ENCODE assay signal across 8 mouse cellular contexts in genomic region chr6:148705711-148706110, GRCm38 (mm10).
DNase-seq lines count a peak whose midpoint lies in the region; ATAC-seq and TF ChIP-seq lines count a peak whose summit lies in the region.

No protein-coding gene starts in this region.

- H3K9me3 ChIP-seq in heart, postnatal 0 days (replicated peaks; ENCODE audit: control insufficient read depth, low read length), result no peaks in the 10 kb centered on the region
- no peaks in the 10 kb centered on the region for H3K9me3 ChIP-seq in heart, embryonic 12.5 days (replicated peaks)
- no peaks in the 10 kb centered on the region for H3K9me3 ChIP-seq in embryonic facial prominence, embryonic 10.5 days

- TF ChIP-seq EP300 in heart, postnatal 0 days (IDR thresholded peaks at IDR 0.05; ENCODE audit: low read depth), result no peak

- no peak overlapping the region for H3K9ac ChIP-seq in heart, postnatal 0 days (replicated peaks; ENCODE audit: low read depth, low read length)
- no peak overlapping the region for H3K9ac ChIP-seq in heart, embryonic 12.5 days

- peak; percentile 48 for TF ChIP-seq CTCF in heart, postnatal 0 days (IDR thresholded peaks at IDR 0.05; ENCODE audit: low read depth)

- DNase-seq in heart, postnatal 0 days (ENCODE audit: low spot score), result peak; percentile 15
- DNase-seq in 3T3-L1 (ENCODE audit: low read depth, low spot score), result peak; percentile 63
- DNase-seq in Muller cell, postnatal 12 days (ENCODE audit: inconsistent ontology term), result peak; percentile 9
- peak; percentile 39 for DNase-seq in embryonic facial prominence, embryonic 10.5 days (ENCODE audit: low spot score)
- DNase-seq in lung, postnatal 14 days, result peak; percentile 58
- peak; percentile 48 for DNase-seq in thymus, postnatal 25 days
- no peak for DNase-seq in cerebellum, adult 11-12 months

- 32% methylated on average over 2 of the region's 2 CpGs for WGBS in heart, postnatal 0 days
- WGBS in heart, embryonic 12.5 days, result 25% methylated on average over 2 of the region's 2 CpGs
- 36% methylated on average over 2 of the region's 2 CpGs for WGBS in embryonic facial prominence, embryonic 10.5 days

- no peaks in the 10 kb centered on the region for H3K36me3 ChIP-seq in heart, postnatal 0 days (replicated peaks; ENCODE audit: control insufficient read depth, insufficient read depth, low read length)
- no peaks in the 10 kb centered on the region for H3K36me3 ChIP-seq in heart, embryonic 12.5 days
- no peaks in the 10 kb centered on the region for H3K36me3 ChIP-seq in embryonic facial prominence, embryonic 10.5 days (replicated peaks)

- H3K27me3 ChIP-seq in heart, postnatal 0 days (ENCODE audit: control insufficient read depth, insufficient read depth, low read length), result no peaks in the 10 kb centered on the region
- no peaks in the 10 kb centered on the region; the same call in 1 of the 2 replicates for H3K27me3 ChIP-seq in heart, embryonic 12.5 days (replicated peaks)
- H3K27me3 ChIP-seq in embryonic facial prominence, embryonic 10.5 days (replicated peaks; ENCODE audit: low read depth, poor library complexity, severe bottlenecking), result no peaks in the 10 kb centered on the region

- H3K27ac ChIP-seq in heart, postnatal 0 days (ENCODE audit: low read depth), result no peak overlapping the region
- no peak overlapping the region for H3K27ac ChIP-seq in heart, embryonic 12.5 days (ENCODE audit: poor library complexity, severe bottlenecking)
- H3K27ac ChIP-seq in embryonic facial prominence, embryonic 10.5 days (replicated peaks), result no peak overlapping the region

- no peaks in the 10 kb centered on the region for H3K4me1 ChIP-seq in heart, postnatal 0 days (ENCODE audit: control insufficient read depth, insufficient read depth)
- no peaks in the 10 kb centered on the region for H3K4me1 ChIP-seq in heart, embryonic 12.5 days (replicated peaks)
- no peaks in the 10 kb centered on the region for H3K4me1 ChIP-seq in embryonic facial prominence, embryonic 10.5 days

- no peak for ATAC-seq in heart, postnatal 0 days (ENCODE audit: insufficient read depth, low read depth)
- ATAC-seq in heart, embryonic 12.5 days (ENCODE audit: insufficient number of reproducible peaks, low FRiP score), result no peak

- no peak overlapping the region for H3K4me2 ChIP-seq in heart, postnatal 0 days (ENCODE audit: low read depth, low read length)
- no peak overlapping the region for H3K4me2 ChIP-seq in heart, embryonic 12.5 days

- H3K4me3 ChIP-seq in heart, postnatal 0 days (ENCODE audit: low read depth, low read length), result no peak overlapping the region
- no peak overlapping the region for H3K4me3 ChIP-seq in heart, embryonic 12.5 days
- no peak overlapping the region for H3K4me3 ChIP-seq in embryonic facial prominence, embryonic 10.5 days
